Mouse (Mus musculus) spleen, adult 2 months (tissue): ENCODE results near the gene App.

Experiments used
- CTCF ChIP-seq: fragments of 200-500 bp; IDR thresholded peaks from 2 replicates; pipeline ENCODE4 v1.5.1; 2011; ENCODE audit warnings: mild to moderate bottlenecking, inconsistent platforms; ENCODE audit not compliant: insufficient read depth, insufficient read length, insufficient replicate concordance; ENCODE audit errors: extremely low read depth
- POLR2A ChIP-seq: fragments of 200-500 bp; IDR thresholded peaks from 2 replicates; pipeline ENCODE4 v1.6.1; 2011; ENCODE audit warnings: low read depth, low read length, inconsistent platforms

GRCm38 (mm10) chr16:85074889-85075288 is 98.7 kb downstream of the App start:
- no peak for TF ChIP-seq CTCF
- no peak for TF ChIP-seq POLR2A
